Mouse (Mus musculus): Measurements from ENCODE around the gene Mypn.

The Mypn gene

GRCm38 (mm10) chr10:63203728-63204127 lies at the start of gene Mypn:
Gene Mypn (minus strand): TSS chr10:63203952.
- no peak for DNase-seq (ENCODE audit: extremely low spot score, low spot score)

- no peak for DNase-seq (ENCODE audit: extremely low spot score, low spot score)
These were observed 44.7 kb upstream of the Mypn start for GRCm38 (mm10) chr10:63248421-63248820.

GRCm38 (mm10) chr10:63247457-63247856 lies 43.7 kb upstream of the Mypn start:
- DNase-seq (ENCODE audit: extremely low spot score, low spot score), result no peak

- DNase-seq (ENCODE audit: extremely low spot score, low spot score), result no peak
These were observed 42.1 kb upstream of the Mypn start for GRCm38 (mm10) chr10:63245846-63246245.

GRCm38 (mm10) chr10:63244746-63245145 lies 41.0 kb upstream of the Mypn start:
- DNase-seq (ENCODE audit: extremely low spot score, low spot score), result peak; percentile 23

GRCm38 (mm10) chr10:63244055-63244671 lies 40.4 kb upstream of the Mypn start:
- no peak for DNase-seq (ENCODE audit: extremely low spot score, low spot score)

- DNase-seq (ENCODE audit: extremely low spot score, low spot score), result peak; percentile 97
These were observed 39.8 kb upstream of the Mypn start, which contains the start of gene Herc4 for GRCm38 (mm10) chr10:63243493-63244054. Gene Herc4 (plus strand): TSS chr10:63243810.

- DNase-seq (ENCODE audit: extremely low spot score, low spot score), result peak; percentile 12
These were observed 39.2 kb upstream of the Mypn start for GRCm38 (mm10) chr10:63242798-63243435.

GRCm38 (mm10) chr10:63240868-63241271 lies 37.1 kb upstream of the Mypn start:
- DNase-seq (ENCODE audit: extremely low spot score, low spot score), result no peak

GRCm38 (mm10) chr10:63239848-63240247 lies 36.1 kb upstream of the Mypn start:
- DNase-seq (ENCODE audit: extremely low spot score, low spot score), result no peak

- DNase-seq (ENCODE audit: extremely low spot score, low spot score), result no peak
These were observed 34.3 kb upstream of the Mypn start for GRCm38 (mm10) chr10:63238090-63238489.

- no peak for DNase-seq (ENCODE audit: extremely low spot score, low spot score)
These were observed 33.5 kb upstream of the Mypn start for GRCm38 (mm10) chr10:63237206-63237605.

- DNase-seq (ENCODE audit: extremely low spot score, low spot score), result no peak
These were observed 32.9 kb upstream of the Mypn start for GRCm38 (mm10) chr10:63236663-63237062.

GRCm38 (mm10) chr10:63235889-63236288 lies 32.1 kb upstream of the Mypn start:
- no peak for DNase-seq (ENCODE audit: extremely low spot score, low spot score)

- no peak for DNase-seq (ENCODE audit: extremely low spot score, low spot score)
These were observed 30.4 kb upstream of the Mypn start for GRCm38 (mm10) chr10:63234133-63234532.

GRCm38 (mm10) chr10:63231630-63232029 lies 27.9 kb upstream of the Mypn start:
- DNase-seq (ENCODE audit: extremely low spot score, low spot score), result no peak

- DNase-seq (ENCODE audit: extremely low spot score, low spot score), result no peak
These were observed 27.1 kb upstream of the Mypn start for GRCm38 (mm10) chr10:63230854-63231253.

- no peak for DNase-seq (ENCODE audit: extremely low spot score, low spot score)
These were observed 26.5 kb upstream of the Mypn start for GRCm38 (mm10) chr10:63230266-63230665.

GRCm38 (mm10) chr10:63224341-63224740 lies 20.6 kb upstream of the Mypn start:
- no peak for DNase-seq (ENCODE audit: extremely low spot score, low spot score)

- no peak for DNase-seq (ENCODE audit: extremely low spot score, low spot score)
These were observed 17.5 kb upstream of the Mypn start for GRCm38 (mm10) chr10:63221081-63221783.

- no peak for DNase-seq (ENCODE audit: extremely low spot score, low spot score)
These were observed 5.1 kb upstream of the Mypn start for GRCm38 (mm10) chr10:63208871-63209270.

- no peak for DNase-seq (ENCODE audit: extremely low spot score, low spot score)
These were observed 750 bp downstream of the Mypn start for GRCm38 (mm10) chr10:63203002-63203401.

Data from neural tube, embryonic 10.5 days (tissue).